Mouse (Mus musculus) right cerebral cortex, postnatal 10 days (tissue): Measurements from ENCODE around the gene Ctps2.

Experiments
- DNase-seq, 2 experiments: peaks; one replicate each; pipeline ENCODE4 v3.0.0; 2021; ENCODE audit warnings: low spot score in 2 of 2

Ctps2 gene

GRCm38 (mm10) chrX:162976194-162976593, 75.2 kb downstream of the Ctps2 start:
- no peak for DNase-seq

GRCm38 (mm10) chrX:162986876-162987495, 85.9 kb downstream of the Ctps2 start:
- no peak for DNase-seq

- no peak for DNase-seq
Observed at GRCm38 (mm10) chrX:162991396-162991795, 90.4 kb downstream of the Ctps2 start.

GRCm38 (mm10) chrX:162992121-162992520, 91.1 kb downstream of the Ctps2 start:
- DNase-seq, result no peak

GRCm38 (mm10) chrX:163027864-163028263, 126.8 kb downstream of the Ctps2 start:
- no peak for DNase-seq

- no peak for DNase-seq
Observed at GRCm38 (mm10) chrX:163038767-163039166, 137.7 kb downstream of the Ctps2 start.

GRCm38 (mm10) chrX:163042771-163043170, 141.7 kb downstream of the Ctps2 start:
- DNase-seq, result no peak

GRCm38 (mm10) chrX:163063936-163064335, 162.9 kb downstream of the Ctps2 start:
- no peak for DNase-seq
